Mouse (Mus musculus) adrenal gland, postnatal 4 days (tissue): ENCODE results near the gene Nlrp4a. TPM values are rescaled to one million over a fixed set of nuclear protein-coding genes. Genes with fewer than 3 reads are reported as not detected.
"Not testable (repeated sequence)": the region's sequence is repeated elsewhere in the genome, so short reads cannot be mapped to it uniquely, and the experiment has no call there.

Source experiments
- DNase-seq, 2 experiments: peaks; one replicate each; pipeline ENCODE4 v3.0.0; 2021 to 2022; ENCODE audit warnings: low spot score in 2 of 2, mixed read lengths in 2 of 2
- long read RNA-seq, 2 experiments: library from polyadenylated mRNA; stranded (forward); transcript quantifications; one replicate each; pipeline ENCODE4 v2.0.0; 2021
- total RNA-seq, 2 experiments: library from RNA; stranded (reverse); gene quantifications; 2 replicates each; pipeline ENCODE4 v1.2.3; 2021

The Nlrp4a gene
- total RNA-seq: not detected
- long read RNA-seq, experiment 1: 0 reads
- long read RNA-seq, experiment 2: 0 reads

DNA sequence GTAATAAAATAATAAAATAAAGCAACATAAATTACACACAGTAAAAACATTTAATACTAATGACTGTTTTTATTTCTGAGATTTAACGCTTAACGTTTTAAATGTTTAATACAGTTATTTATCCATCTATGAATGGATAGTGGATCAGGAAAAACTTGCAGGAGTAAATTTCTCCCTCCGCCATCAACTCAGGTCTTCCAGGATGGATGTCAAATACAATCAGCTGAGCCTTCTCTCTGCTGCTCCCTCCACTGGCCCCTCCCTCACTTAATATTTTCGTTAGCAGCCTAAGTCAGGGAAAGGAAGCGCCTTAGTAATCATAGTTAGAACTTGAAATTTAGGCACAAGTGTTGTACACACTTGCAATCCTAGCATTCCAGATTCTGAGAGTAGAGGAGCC, at the start of gene Nlrp4a:
Nlrp4a (plus strand) TSS at position 301 of the 400 bp plus-strand sequence.
- no peak for DNase-seq

DNA sequence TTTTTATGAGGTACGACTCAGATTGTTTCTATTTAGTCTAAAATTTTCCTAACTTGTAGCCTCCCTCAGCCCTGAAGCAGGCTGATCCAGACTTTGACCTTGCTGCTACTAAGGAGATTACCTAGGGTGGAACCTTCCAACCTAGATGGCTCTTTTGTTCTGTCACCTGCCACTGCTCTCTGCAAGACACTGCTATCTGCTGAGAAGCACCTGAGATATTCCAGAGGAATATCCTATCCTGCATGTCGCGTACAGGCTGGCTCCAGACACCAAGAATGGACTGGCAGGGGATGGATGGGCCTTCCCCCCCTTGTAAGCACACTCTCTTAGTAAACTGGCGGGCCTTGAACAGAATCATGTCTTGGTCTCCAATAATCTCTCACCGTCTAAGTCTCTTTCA, 48.2 kb upstream of the Nlrp4a start:
- DNase-seq: not testable (repeated sequence)

DNA sequence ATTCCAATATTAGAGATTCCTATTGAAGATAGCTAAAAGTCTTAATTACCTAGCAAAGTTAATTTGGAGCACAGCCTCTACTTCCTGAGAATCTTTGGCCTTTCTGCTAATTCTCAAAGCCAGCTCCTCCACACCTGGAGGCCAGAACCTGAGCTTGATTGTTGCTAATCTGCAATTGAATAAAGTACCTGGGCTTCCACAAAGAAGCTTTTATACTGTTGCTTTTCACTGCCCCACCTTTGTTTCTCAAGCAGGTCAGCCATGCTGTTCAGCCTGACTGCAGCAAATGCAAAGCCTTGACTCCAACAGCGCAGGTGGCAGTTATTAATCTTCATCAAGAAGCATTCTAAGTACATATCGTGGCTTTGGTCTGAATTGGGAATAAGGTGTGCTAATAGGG, 43.8 kb upstream of the Nlrp4a start:
- DNase-seq: not testable (repeated sequence)

DNA sequence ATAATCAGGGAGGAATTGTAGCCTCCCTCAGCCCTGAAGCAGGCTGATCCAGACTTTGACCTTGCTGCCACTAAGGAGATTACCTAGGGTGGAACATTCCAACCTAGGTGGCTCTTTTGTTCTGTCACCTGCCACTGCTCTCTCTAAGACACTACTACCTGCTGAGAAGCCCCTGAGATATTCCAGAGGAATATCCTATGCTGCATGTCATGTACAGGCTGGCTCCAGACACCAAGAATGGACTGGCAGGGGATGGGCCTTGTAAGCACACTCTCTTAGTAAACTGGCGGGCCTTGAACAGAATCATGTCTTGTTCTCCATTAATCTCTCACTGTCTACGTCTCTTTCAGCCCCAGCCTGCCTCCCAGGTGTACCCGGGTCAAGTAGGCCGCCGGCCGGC, 43.1 kb upstream of the Nlrp4a start:
- DNase-seq: not testable (repeated sequence)

DNA sequence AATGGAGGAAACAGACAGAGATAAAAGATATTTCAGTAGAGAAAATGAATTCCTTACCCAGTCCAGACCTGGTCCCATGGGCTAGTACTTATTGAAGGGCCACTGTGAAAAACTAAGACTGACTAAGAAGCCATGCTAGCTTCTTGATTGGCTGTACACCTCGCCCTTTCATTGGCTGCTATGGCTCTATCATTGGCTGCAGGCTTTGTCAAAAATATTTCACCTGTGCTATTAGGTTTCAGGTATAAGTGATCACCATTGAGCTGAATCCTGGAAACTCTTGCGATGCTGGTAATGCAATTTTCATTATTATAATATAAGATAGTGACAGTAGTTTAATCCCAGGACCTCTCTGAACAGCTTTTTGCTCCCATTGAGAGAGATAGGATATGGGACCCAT, 31.3 kb upstream of the Nlrp4a start, which contains the start of gene Nlrp9c:
Nlrp9c (minus strand) TSS at position 101 of the 400 bp plus-strand sequence.
- not testable (repeated sequence) for DNase-seq

DNA sequence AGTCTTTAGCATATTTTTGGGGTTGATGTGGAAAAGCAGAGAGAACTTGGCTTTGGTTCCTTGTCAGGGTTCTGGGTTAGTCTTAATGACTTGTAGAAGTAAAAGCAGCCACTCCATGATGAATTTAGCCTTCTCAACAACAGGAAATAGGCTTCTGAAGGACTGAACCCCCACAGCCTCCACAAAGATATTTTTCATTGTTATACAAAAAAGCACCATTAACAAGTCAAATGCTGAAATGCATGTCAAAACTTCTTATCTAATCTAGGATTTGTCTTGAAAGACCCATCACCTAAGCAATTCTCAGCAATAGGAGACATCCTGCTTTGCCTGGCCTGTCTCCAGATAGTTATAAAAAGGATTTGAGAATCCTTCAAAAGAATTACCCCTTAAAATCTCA, 41.8 kb downstream of the Nlrp4a start:
- DNase-seq: no peak

DNA sequence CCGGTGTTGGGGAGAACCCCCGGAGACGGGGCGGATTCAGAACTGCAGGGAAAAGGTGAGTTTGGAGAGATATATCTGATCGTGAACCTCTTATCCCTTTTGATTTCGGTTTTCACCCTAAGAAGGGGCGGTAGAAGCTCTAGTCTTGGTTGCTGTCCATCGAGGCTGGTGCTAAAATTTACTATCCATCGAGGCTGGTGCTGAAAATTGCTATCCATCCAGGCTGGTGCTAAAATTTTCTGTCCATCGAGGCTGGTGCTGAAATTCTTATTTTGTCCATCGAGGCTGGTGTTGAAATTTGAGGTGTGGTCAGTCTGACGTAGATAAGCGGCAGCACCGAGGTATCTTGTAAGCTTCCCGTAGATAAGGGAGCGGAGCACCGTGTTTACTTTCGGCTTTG, 54.6 kb downstream of the Nlrp4a start:
- DNase-seq: not testable (repeated sequence)

Other genes starting within 250 kb of the Nlrp4a start
- not detected for gene Vmn1r184, start 174.8 kb upstream of the Nlrp4a start, total RNA-seq
- under 1 TPM in 1 of 2 experiments, not detected in 1; 0.45 TPM for gene Cyp2a4, start 127.9 kb upstream of the Nlrp4a start, total RNA-seq
- not detected for gene Nlrp9c, start 31.4 kb upstream of the Nlrp4a start, total RNA-seq
- gene Nlrp9a, start 99.9 kb downstream of the Nlrp4a start, total RNA-seq: not detected
- gene Vmn1r185, start 183.4 kb downstream of the Nlrp4a start, total RNA-seq: not detected